24 mouse cellular contexts compared by ENCODE assay signal in genomic region chr5:66323131-66323530, GRCm38 (mm10).
A peak's percentile ranks its signal among the peaks of the same experiment; 100 is the strongest.
DNase-seq lines count a peak whose midpoint lies in the region; ATAC-seq and TF ChIP-seq lines count a peak whose summit lies in the region.
"Had no signal": no experiment of that assay in that cellular context is flagged by ENCODE, and none has a peak within 500 bp of the region (broad histone marks: within the 10 kb centered on the region; RNA-seq: fewer than 3 reads in every experiment).

No protein-coding gene starts in this region.

- no peak for TF ChIP-seq CTCF in gastrocnemius, adult 2 months (IDR thresholded peaks at IDR 0.05)

- peak overlapping the region; percentile 50 for H3K9ac ChIP-seq in heart, embryonic 14.5 days (ENCODE audit: low read length)
- H3K9ac ChIP-seq: embryonic facial prominence, embryonic 15.5 days; kidney, embryonic 15.5 days; liver, embryonic 13.5 days; midbrain, embryonic 15.5 days; neural tube, embryonic 12.5 days; stomach, embryonic 15.5 days had no signal

- intact Hi-C loops in gastrocnemius, adult 2 months (cut with DNase I): loop anchor here (5.0 kb wide), 1 partner anchor 44 kb away; no protein-coding TSS in a partner anchor
- intact Hi-C loops in gastrocnemius, postnatal 14 days (cut with DNase I; ENCODE audit: low total_unique reads): no loop called here

- H3K27ac ChIP-seq in gastrocnemius, adult 2 months: peak overlapping the region; percentile 88
- H3K27ac ChIP-seq in heart, embryonic 14.5 days (replicated peaks in 1 of 2; ENCODE audit: control insufficient read depth in 1 of 2, insufficient read depth in 1 of 2, low read depth in 2 of 2, low read length in 2 of 2): peak overlapping the region; percentile 83 to 92
- H3K27ac ChIP-seq: embryonic facial prominence, embryonic 15.5 days; hindbrain, postnatal 0 days; kidney, embryonic 15.5 days; liver, embryonic 13.5 days; midbrain, embryonic 15.5 days; neural tube, embryonic 12.5 days; stomach, embryonic 15.5 days had no signal

- no peaks in the 10 kb centered on the region for H3K9me3 ChIP-seq in heart, embryonic 14.5 days (ENCODE audit: control insufficient read depth, low read length)
- H3K9me3 ChIP-seq: embryonic facial prominence, embryonic 15.5 days; kidney, embryonic 15.5 days; liver, embryonic 13.5 days; midbrain, embryonic 15.5 days; neural tube, embryonic 12.5 days; stomach, embryonic 15.5 days had no signal

- peak overlapping the region; percentile 77 for H3K4me3 ChIP-seq in gastrocnemius, adult 2 months
- peak overlapping the region; percentile 7 to 19 for H3K4me3 ChIP-seq in heart, embryonic 14.5 days (ENCODE audit: control insufficient read depth in 1 of 2, insufficient read depth in 1 of 2, low read depth in 1 of 2, low read length in 2 of 2)
- H3K4me3 ChIP-seq: embryonic facial prominence, embryonic 15.5 days; kidney, embryonic 15.5 days; liver, embryonic 13.5 days; midbrain, embryonic 15.5 days; neural tube, embryonic 12.5 days; stomach, embryonic 15.5 days had no signal

- no peaks in the 10 kb centered on the region for H3K36me3 ChIP-seq in heart, embryonic 14.5 days (ENCODE audit: control insufficient read depth, insufficient read depth, low read length)
- H3K36me3 ChIP-seq: embryonic facial prominence, embryonic 15.5 days; kidney, embryonic 15.5 days; liver, embryonic 13.5 days; midbrain, embryonic 15.5 days; stomach, embryonic 15.5 days had no signal

- peak overlapping the region; percentile 63 for H3K4me2 ChIP-seq in heart, embryonic 14.5 days (ENCODE audit: low read length)
- H3K4me2 ChIP-seq: embryonic facial prominence, embryonic 15.5 days; kidney, embryonic 15.5 days; liver, embryonic 13.5 days; midbrain, embryonic 15.5 days; neural tube, embryonic 12.5 days; stomach, embryonic 15.5 days had no signal

- 54% methylated on average over 4 of the region's 4 CpGs for WGBS in heart, embryonic 14.5 days

- peaks cover 29 to 48% of the 10 kb centered on the region in 2 experiments for H3K4me1 ChIP-seq in heart, embryonic 14.5 days (ENCODE audit: control insufficient read depth in 2 of 2, insufficient read depth in 2 of 2, low read length in 2 of 2)
- H3K4me1 ChIP-seq: stomach, embryonic 15.5 days had no signal

- DNase-seq in gastrocnemius, adult 2 months: peak; percentile 59
- no peak for DNase-seq in gastrocnemius, postnatal 14 days
- DNase-seq in heart, adult 11 months: no peak
- DNase-seq in adrenal gland, postnatal 4 days (ENCODE audit: low spot score in 2 of 2): no peak
- no peak for DNase-seq in urinary bladder, postnatal 14 days (ENCODE audit: low spot score)
- DNase-seq: adrenal gland, postnatal 25 days; cerebellum, adult 9-10 months; kidney, postnatal 36 days; liver, embryonic 13.5 days; lung, adult 2 months; lung, postnatal 14 days; retina, postnatal 1 day; thymus, postnatal 36 days had no signal

- no peaks in the 10 kb centered on the region for H3K27me3 ChIP-seq in heart, embryonic 14.5 days (ENCODE audit: control insufficient read depth, insufficient read depth, low read length)
- H3K27me3 ChIP-seq: embryonic facial prominence, embryonic 15.5 days; kidney, embryonic 15.5 days; liver, embryonic 13.5 days; midbrain, embryonic 15.5 days; neural tube, embryonic 12.5 days; stomach, embryonic 15.5 days had no signal

- no peak for ATAC-seq in heart, embryonic 14.5 days (ENCODE audit: insufficient number of reproducible peaks, insufficient read depth, low FRiP score, low read depth)
- ATAC-seq in hematopoietic stem cell, adult 5-6 weeks (replicated peaks in 1 of 2; ENCODE audit: insufficient read depth in 1 of 2, low FRiP score in 2 of 2, low TSS enrichment in 1 of 2, low read depth in 1 of 2, poor library complexity in 2 of 2, severe bottlenecking in 2 of 2): peak; percentile 65 to 67
- ATAC-seq: CD4-positive, CD25-positive, alpha-beta regulatory T cell, adult 4 months; forebrain, embryonic 14.5 days; hindbrain, postnatal 0 days; intestine, postnatal 0 days; midbrain, embryonic 15.5 days had no signal
